Mouse (Mus musculus) liver, adult 2 months (tissue): ENCODE measurements at regions not wholly inside any gene's neighbourhood (a gene's known extent, or its start where the extent isn't known, plus 50 kb on each side); places are given as distances from the start of the nearest gene placed in this dataset.

Experiments used
- DNase-seq: peaks from one replicate; pipeline ENCODE4 v3.0.0-alpha.2; 2011; ENCODE audit warnings: low read depth, low spot score; ENCODE audit errors: extremely low read depth
- H3K27ac ChIP-seq: fragments of 200-500 bp; replicated peaks from 2 replicates; pipeline ENCODE4 v1.5.1; 2012; ENCODE audit warnings: low read depth, mild to moderate bottlenecking, control low read depth, inconsistent platforms, low read length; ENCODE audit not compliant: insufficient read depth
- H3K27me3 ChIP-seq: fragments of 200-500 bp; 2 replicates; pipeline ENCODE4 v1.6.1; 2012; ENCODE audit warnings: mild to moderate bottlenecking, moderate library complexity, low read length, inconsistent platforms; ENCODE audit not compliant: control insufficient read depth, insufficient read depth
- H3K36me3 ChIP-seq: fragments of 200-500 bp; 2 replicates; pipeline ENCODE4 v1.6.1; 2012; ENCODE audit warnings: low read length, inconsistent platforms; ENCODE audit not compliant: control insufficient read depth, insufficient read depth
- H3K4me1 ChIP-seq: fragments of 200-500 bp; 2 replicates; pipeline ENCODE4 v1.6.1; 2011; ENCODE audit warnings: low read length; ENCODE audit not compliant: control insufficient read depth, insufficient read depth
- H3K4me3 ChIP-seq: fragments of 200-500 bp; 2 replicates; pipeline ENCODE4 v1.5.1; 2011; ENCODE audit warnings: low read depth, mild to moderate bottlenecking, control low read depth, low read length, moderate library complexity; ENCODE audit not compliant: insufficient read depth
- H3K79me2 ChIP-seq: fragments of 200-500 bp; 2 replicates; pipeline ENCODE4 v1.6.1; 2012; ENCODE audit warnings: inconsistent platforms, mild to moderate bottlenecking, low read length, moderate library complexity; ENCODE audit not compliant: control insufficient read depth, insufficient read depth
- H3K9ac ChIP-seq: fragments of 200-500 bp; 2 replicates; pipeline ENCODE4 v1.6.1; 2012; ENCODE audit warnings: low read depth, mild to moderate bottlenecking, control low read depth, inconsistent platforms, low read length
- CTCF ChIP-seq: fragments of 200-500 bp; IDR thresholded peaks from 2 replicates; pipeline ENCODE4 v1.5.1; 2011; ENCODE audit warnings: low read depth, low read length, control low read depth
- POLR2A ChIP-seq: fragments of 200-500 bp; IDR thresholded peaks from 2 replicates; pipeline ENCODE4 v1.6.1; 2011; ENCODE audit warnings: low read length, control low read depth; ENCODE audit not compliant: insufficient read depth; ENCODE audit errors: extremely low read depth
- WGBS: fragments of 180-500 bp; shearing (Covaris S2); methylation state at CpG from one replicate; pipeline ENCODE4 v1.1.7; 2018; 5-methylcytosine and 5-hydroxymethylcytosine counted together

- TF ChIP-seq POLR2A: no peak
- TF ChIP-seq CTCF: no peak
- Histone ChIP-seq H3K27me3 (no peaks in the 10 kb centered on the region), H3K9ac (no peak overlapping the region)
Observed at GRCm38 (mm10) chr10:8667244-8667643, 148.6 kb upstream of the Ust start.

DNA sequence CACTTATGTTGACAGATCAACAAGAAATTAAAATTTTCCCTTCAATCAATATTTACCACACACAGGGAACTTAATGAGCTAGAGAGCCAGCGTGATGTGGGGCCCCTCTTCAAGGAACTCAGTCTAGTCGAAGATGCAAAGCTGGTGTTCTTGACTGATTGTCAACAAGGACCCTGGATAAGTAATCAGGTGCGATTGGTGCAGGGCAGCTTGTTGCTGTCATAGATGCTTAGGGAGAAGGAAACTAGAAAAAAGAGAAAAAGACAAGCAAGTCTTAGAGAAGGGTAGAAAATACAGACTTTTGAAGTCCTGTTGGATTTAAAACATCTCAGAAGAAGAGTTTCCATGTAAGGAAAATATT is 140.3 kb upstream of the Ust start:
- Histone ChIP-seq H3K9ac (no peak overlapping the region), H3K27ac (no peak overlapping the region; the same call in 1 of the 2 replicates), H3K79me2 (no peaks in the 10 kb centered on the region), H3K36me3 (no peaks in the 10 kb centered on the region), H3K4me1 (peaks cover 14% of the 10 kb centered on the region), H3K27me3 (no peaks in the 10 kb centered on the region), H3K4me3 (no peak overlapping the region)
- no peak for DNase-seq
- TF ChIP-seq CTCF: no peak
- TF ChIP-seq POLR2A: no peak
- 69% methylated on average over 3 of the region's 3 CpGs for WGBS

More at GRCm38 (mm10) chr10:8667244-8667643, 148.6 kb upstream of the Ust start:
- DNase-seq: no peak
- no peaks in the 10 kb centered on the region for H3K79me2 ChIP-seq
- WGBS: 50% methylated on average over 2 of the region's 2 CpGs
- H3K27ac ChIP-seq: no peak overlapping the region
- H3K4me3 ChIP-seq: no peak overlapping the region
- no peaks in the 10 kb centered on the region for H3K36me3 ChIP-seq
- H3K4me1 ChIP-seq: peaks cover 3% of the 10 kb centered on the region; the same call in 1 of the 2 replicates

- no peak overlapping the region for H3K4me3 ChIP-seq
- H3K4me1 ChIP-seq: peaks cover 14% of the 10 kb centered on the region
- peak; percentile 86 for DNase-seq
- no peaks in the 10 kb centered on the region for H3K79me2 ChIP-seq
- TF ChIP-seq CTCF: no peak
- TF ChIP-seq POLR2A: no peak
- no peaks in the 10 kb centered on the region for H3K36me3 ChIP-seq
- peak overlapping the region; percentile 50 for H3K27ac ChIP-seq
- no peak overlapping the region for H3K9ac ChIP-seq
- WGBS: 48% methylated on average over 6 of the region's 6 CpGs
- H3K27me3 ChIP-seq: no peaks in the 10 kb centered on the region
Observed at GRCm38 (mm10) chr10:8658024-8658933, 139.7 kb upstream of the Ust start.

DNA sequence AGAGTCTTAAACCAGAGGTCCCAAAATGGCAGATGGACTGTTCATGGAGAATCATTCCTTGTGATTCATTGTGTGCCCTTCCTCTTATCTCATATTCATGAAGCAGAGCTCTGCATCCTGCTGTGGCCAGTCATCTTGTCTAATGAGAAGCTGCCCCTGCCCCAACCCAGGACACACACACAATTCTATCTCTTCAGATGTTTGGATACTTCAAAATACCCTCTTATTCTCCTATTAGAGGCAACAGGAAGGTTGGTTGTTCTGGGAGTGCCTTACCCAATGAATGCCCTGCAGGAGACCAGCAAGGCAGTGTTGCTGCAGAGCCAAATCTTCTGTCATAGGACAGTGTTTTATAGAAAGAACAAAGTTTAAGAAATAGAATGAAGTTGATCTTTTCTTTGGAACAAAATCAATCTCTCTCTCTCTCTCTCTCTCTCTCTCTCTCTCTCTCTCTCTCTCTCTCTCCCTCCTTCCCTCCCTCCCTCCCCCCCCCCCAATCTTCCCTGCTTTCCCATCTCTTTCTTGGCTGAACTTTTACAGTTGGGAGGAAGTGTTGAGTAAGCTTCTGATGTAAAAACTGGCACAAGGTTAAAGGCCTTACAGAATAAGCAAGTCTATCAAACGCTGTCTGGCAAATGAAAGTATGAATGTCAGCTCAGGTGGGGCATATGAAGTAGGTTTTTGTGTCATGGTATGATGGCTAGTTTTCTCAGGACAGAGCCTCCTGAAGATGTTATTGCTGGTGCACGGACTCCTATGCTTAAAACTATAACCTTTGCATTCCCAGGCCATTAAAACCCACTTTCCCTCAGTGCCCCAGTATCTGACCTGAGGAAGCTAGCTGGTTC is 138.8 kb upstream of the Ust start:
- no peaks in the 10 kb centered on the region for H3K36me3 ChIP-seq
- peak overlapping the region; percentile 50 for H3K27ac ChIP-seq
- no peaks in the 10 kb centered on the region for H3K79me2 ChIP-seq
- no peak for TF ChIP-seq CTCF
- no peak for TF ChIP-seq POLR2A
- H3K4me3 ChIP-seq: no peak overlapping the region
- H3K4me1 ChIP-seq: peaks cover 11% of the 10 kb centered on the region
- peak; percentile 73 for DNase-seq
- no peaks in the 10 kb centered on the region for H3K27me3 ChIP-seq
- 42% methylated on average over 2 of the region's 2 CpGs for WGBS
- H3K9ac ChIP-seq: no peak overlapping the region

DNA sequence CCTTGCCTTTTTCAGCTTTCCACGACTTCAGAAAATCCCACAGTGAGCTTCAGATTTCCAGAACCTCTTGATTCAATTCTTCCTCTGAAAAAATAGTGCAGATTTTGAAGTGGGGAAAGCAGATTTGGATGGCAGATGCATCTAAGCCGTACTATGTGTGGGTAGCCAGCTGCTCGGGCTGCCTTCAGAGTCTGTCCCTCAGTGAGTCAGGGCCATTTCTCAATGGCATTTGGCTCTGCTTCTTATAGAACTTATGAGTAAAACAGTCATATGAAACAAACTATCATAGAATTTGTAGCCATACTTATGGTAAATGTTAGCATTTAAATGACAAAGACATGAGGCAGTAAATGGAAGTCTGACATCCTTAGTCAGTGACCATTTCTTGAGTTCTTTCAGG is 135.0 kb upstream of the Ust start:
- Histone ChIP-seq H3K4me3 (no peak overlapping the region), H3K27ac (no peak overlapping the region), H3K9ac (no peak overlapping the region), H3K36me3 (no peaks in the 10 kb centered on the region), H3K79me2 (no peaks in the 10 kb centered on the region), H3K27me3 (no peaks in the 10 kb centered on the region), H3K4me1 (peaks cover 10% of the 10 kb centered on the region)
- DNase-seq: no peak
- WGBS: 79% methylated on average over 3 of the region's 3 CpGs
- no peak for TF ChIP-seq CTCF
- TF ChIP-seq POLR2A: no peak

GRCm38 (mm10) chr10:8642266-8642665 is 123.6 kb upstream of the Ust start:
- Histone ChIP-seq H3K79me2 (no peaks in the 10 kb centered on the region), H3K36me3 (no peaks in the 10 kb centered on the region), H3K27me3 (no peaks in the 10 kb centered on the region), H3K4me3 (no peak overlapping the region), H3K4me1 (peaks cover 5% of the 10 kb centered on the region), H3K27ac (no peak overlapping the region), H3K9ac (no peak overlapping the region)
- 14% methylated on average over 3 of the region's 3 CpGs for WGBS
- no peak for TF ChIP-seq CTCF
- no peak for TF ChIP-seq POLR2A
- peak; percentile 89 for DNase-seq
